Mouse (Mus musculus): ENCODE measurements around the gene Krt17.

GRCm38 (mm10) chr11:100269821-100270332 is 9.0 kb upstream of the Krt17 start, which contains the start of gene Krt42:
- TF ChIP-seq CTCF (IDR thresholded peaks at IDR 0.05; ENCODE audit: borderline replicate concordance, insufficient read depth, low read depth, low read length): no peak
- no peak for TF ChIP-seq POLR2A (IDR thresholded peaks at IDR 0.05; ENCODE audit: borderline replicate concordance, insufficient read depth, low read length)

All from cerebellum, adult 2 months (tissue).